In genomic region chr11:35841738-35842325, GRCm38 (mm10) we compare ENCODE assay signal across 16 mouse cellular contexts. TPM values are rescaled to one million over a fixed set of nuclear protein-coding genes. Genes with fewer than 3 reads are reported as not detected.
DNase-seq lines count a peak whose midpoint lies in the region; ATAC-seq lines count a peak whose summit lies in the region.
"Had no signal": no experiment of that assay in that cellular context is flagged by ENCODE, and none has a peak within 500 bp of the region (broad histone marks: within the 10 kb centered on the region; RNA-seq: fewer than 3 reads in every experiment).

No protein-coding gene starts in this region.

- H3K36me3 ChIP-seq in limb, embryonic 13.5 days, result no peaks in the 10 kb centered on the region; the same call in 1 of the 2 replicates
- H3K36me3 ChIP-seq in limb, embryonic 10.5 days, result peaks cover 3% of the 10 kb centered on the region; the same call in 1 of the 2 replicates
- H3K36me3 ChIP-seq: liver, embryonic 13.5 days had no signal

- DNase-seq in limb, embryonic 10.5 days (ENCODE audit: low spot score), result no peak
- peak; percentile 75 for DNase-seq in A20 (ENCODE audit: low read depth, low spot score)
- peak; percentile 61 for DNase-seq in ES-CJ7 (ENCODE audit: low read depth, low spot score)
- no peak for DNase-seq in frontal cortex, postnatal 25 days (ENCODE audit: low spot score in 2 of 2)
- DNase-seq in layer of hippocampus, postnatal 14 days (ENCODE audit: low spot score in 2 of 2), result no peak
- DNase-seq in heart, adult 8-10 months (ENCODE audit: low spot score), result no peak
- DNase-seq: cerebellum, adult 18-20 months; gastrocnemius, adult 2 months; kidney, postnatal 4 days; liver, embryonic 13.5 days had no signal

- H3K9me3 ChIP-seq in limb, embryonic 13.5 days, result no peaks in the 10 kb centered on the region
- no peaks in the 10 kb centered on the region for H3K9me3 ChIP-seq in limb, embryonic 10.5 days (replicated peaks)
- H3K9me3 ChIP-seq: heart, embryonic 12.5 days; hindbrain, embryonic 10.5 days; liver, embryonic 13.5 days had no signal

- H3K27ac ChIP-seq in limb, embryonic 13.5 days, result no peak overlapping the region
- H3K27ac ChIP-seq in limb, embryonic 10.5 days, result no peak overlapping the region
- H3K27ac ChIP-seq: gastrocnemius, adult 2 months; hindbrain, embryonic 10.5 days; liver, embryonic 13.5 days had no signal

- 0 out of 2 replicates have a peak, but pooled peaks cover 2% of the 10 kb centered on the region for H3K4me1 ChIP-seq in limb, embryonic 13.5 days
- H3K4me1 ChIP-seq in limb, embryonic 10.5 days, result peaks cover 18% of the 10 kb centered on the region

- 0 out of 2 replicates have a peak overlapping the region, but pooled peaks have one; percentile 1 for H3K9ac ChIP-seq in limb, embryonic 13.5 days
- H3K9ac ChIP-seq: heart, embryonic 12.5 days; liver, embryonic 13.5 days had no signal

- 91% methylated on average over 21 of the region's 21 CpGs for WGBS in limb, embryonic 13.5 days
- WGBS in limb, embryonic 10.5 days, result 92% methylated on average over 21 of the region's 21 CpGs

- no peak overlapping the region for H3K4me3 ChIP-seq in limb, embryonic 13.5 days
- H3K4me3 ChIP-seq in limb, embryonic 10.5 days, result no peak overlapping the region
- H3K4me3 ChIP-seq: erythroblast, embryonic 14.5 days; gastrocnemius, adult 2 months; heart, embryonic 12.5 days; hindbrain, embryonic 10.5 days; liver, embryonic 13.5 days had no signal

- ATAC-seq in limb, embryonic 13.5 days (ENCODE audit: low FRiP score, low read depth), result no peak
- peak; percentile 8 to 23; a peak in 2 of 4 replicates for ATAC-seq in hematopoietic stem cell, adult 5-6 weeks (replicated peaks in 1 of 2; ENCODE audit: insufficient read depth in 1 of 2, low FRiP score in 2 of 2, low TSS enrichment in 1 of 2, low read depth in 1 of 2, poor library complexity in 2 of 2, severe bottlenecking in 2 of 2)
- ATAC-seq: intestine, postnatal 0 days had no signal

- H3K27me3 ChIP-seq in limb, embryonic 13.5 days, result no peaks in the 10 kb centered on the region
- H3K27me3 ChIP-seq in limb, embryonic 10.5 days (ENCODE audit: low read depth, poor library complexity, severe bottlenecking), result no peaks in the 10 kb centered on the region
- H3K27me3 ChIP-seq: heart, embryonic 12.5 days; liver, embryonic 13.5 days had no signal

- no peak overlapping the region for H3K4me2 ChIP-seq in limb, embryonic 13.5 days (replicated peaks)
- H3K4me2 ChIP-seq: heart, embryonic 12.5 days; liver, embryonic 13.5 days had no signal

RNA-seq across cellular contexts. Expression of gene Rars, which starts 7.5 kb away (rescaled TPM):
- 88.4 and 90.7 TPM in 2 replicates for polyA plus RNA-seq in limb, embryonic 13.5 days (2015; fragmentation: Nextera tagmentation; extraction: Ambion mirVana)
- polyA plus RNA-seq in limb, embryonic 10.5 days (2016; fragmentation: Nextera tagmentation; extraction: Ambion mirVana), result 109 and 113 TPM in 2 replicates
- 97.1 and 102 TPM in 2 replicates for total RNA-seq in hematopoietic stem cell, adult 5-6 weeks (2017)
- total RNA-seq in layer of hippocampus, postnatal 14 days (2021), result 10 to 100 TPM; 46.1 to 46.2 TPM
- 10 to 100 TPM; 33.6 to 36.4 (median 35.1) TPM for total RNA-seq in heart, adult 8-10 months (2022)

RNA-seq across cellular contexts. Expression of gene Fbll1, which starts 43.1 kb away (rescaled TPM):
- polyA plus RNA-seq in limb, embryonic 13.5 days (2015; fragmentation: Nextera tagmentation; extraction: Ambion mirVana), result not detected in 2 replicates
- not detected in 2 replicates for polyA plus RNA-seq in limb, embryonic 10.5 days (2016; fragmentation: Nextera tagmentation; extraction: Ambion mirVana)
- 0.15 TPM in 1 of 2 replicates, not detected in the other for total RNA-seq in hematopoietic stem cell, adult 5-6 weeks (2017)
- 10 to 100 TPM; 47.2 to 49.1 TPM for total RNA-seq in layer of hippocampus, postnatal 14 days (2021)
- not detected for total RNA-seq in heart, adult 8-10 months (2022)
- total RNA-seq: gastrocnemius, adult 2 months had no signal
- polyA plus RNA-seq: erythroblast, embryonic 14.5 days; heart, embryonic 12.5 days; liver, embryonic 13.5 days had no signal

Comparison
In these comparisons a context has a peak if more than half of its experiments do, and no peak if none do; other contexts are left out.
1. DNase-seq: peak in A20 (single experiment) and ES-CJ7 (single experiment); none in limb, embryonic 10.5 days (single experiment), frontal cortex, postnatal 25 days (0 of 2), layer of hippocampus, postnatal 14 days (0 of 2) and heart, adult 8-10 months (single experiment).
2. RNA of gene Fbll1, which starts 43.1 kb away (total RNA-seq): 47.2 to 49.1 TPM in layer of hippocampus, postnatal 14 days; 0.15 TPM in hematopoietic stem cell, adult 5-6 weeks and not detected in heart, adult 8-10 months; every median in the first group is over 10 times any median in the second.